Mouse (Mus musculus): Measurements from ENCODE around the gene Amn1. TPM values are rescaled to one million over a fixed set of nuclear protein-coding genes. Genes with fewer than 3 reads are reported as not detected.
"Not testable (repeated sequence)": the region's sequence is repeated elsewhere in the genome, so short reads cannot be mapped to it uniquely, and the experiment has no call there.

The Amn1 gene
- polyA plus RNA-seq (2014; fragmentation: Nextera tagmentation; extraction: Ambion mirVana) = 61.7 and 63.1 TPM in 2 replicates

GRCm38 (mm10) chr6:149188041-149188924, at the start of gene Amn1:
Amn1 (minus strand) TSS chr6:149188712.
- Histone ChIP-seq H3K9ac (ENCODE audit: low read length) (peak within 1 kb of the TSS; percentile 99), H3K36me3 (ENCODE audit: control insufficient read depth, insufficient read depth, low read length) (no peaks in the 10 kb centered on the region), H3K4me3 (ENCODE audit: low read depth, low read length) (peak within 1 kb of the TSS; percentile 84), H3K27ac (ENCODE audit: low read depth, low read length) (peak within 1 kb of the TSS; percentile 95), H3K4me2 (ENCODE audit: low read depth) (peak within 1 kb of the TSS; percentile 65), H3K9me3 (ENCODE audit: control insufficient read depth, low read length) (no peaks in the 10 kb centered on the region), H3K4me1 (ENCODE audit: control insufficient read depth, insufficient read depth, low read length) (peaks cover 5% of the 10 kb centered on the region; the same call in 1 of the 2 replicates), H3K27me3 (ENCODE audit: control insufficient read depth, insufficient read depth, low read length) (no peaks in the 10 kb centered on the region)
- peak; percentile 99 for ATAC-seq (ENCODE audit: insufficient read depth, low FRiP score, low TSS enrichment)
- peak; percentile 95 for DNase-seq (ENCODE audit: low spot score)
- 1% methylated on average over 34 of the region's 34 CpGs for WGBS

GRCm38 (mm10) chr6:149236807-149237206, 48.3 kb upstream of the Amn1 start:
- Histone ChIP-seq H3K4me1 (ENCODE audit: control insufficient read depth, insufficient read depth, low read length) (no peaks in the 10 kb centered on the region), H3K27ac (ENCODE audit: low read depth, low read length) (no peak overlapping the region), H3K9ac (ENCODE audit: low read length) (no peak overlapping the region), H3K4me3 (ENCODE audit: low read depth, low read length) (no peak overlapping the region), H3K4me2 (ENCODE audit: low read depth) (no peak overlapping the region), H3K27me3 (ENCODE audit: control insufficient read depth, insufficient read depth, low read length) (no peaks in the 10 kb centered on the region), H3K36me3 (ENCODE audit: control insufficient read depth, insufficient read depth, low read length) (no peaks in the 10 kb centered on the region), H3K9me3 (ENCODE audit: control insufficient read depth, low read length) (no peaks in the 10 kb centered on the region)
- ATAC-seq (ENCODE audit: insufficient read depth, low FRiP score, low TSS enrichment) (no peak), DNase-seq (ENCODE audit: low spot score) (no peak)
- 74% methylated on average over 2 of the region's 2 CpGs for WGBS

- H3K4me1 ChIP-seq (ENCODE audit: control insufficient read depth, insufficient read depth, low read length) = no peaks in the 10 kb centered on the region
- no peaks in the 10 kb centered on the region for H3K27me3 ChIP-seq (ENCODE audit: control insufficient read depth, insufficient read depth, low read length)
- H3K27ac ChIP-seq (ENCODE audit: low read depth, low read length) = no peak overlapping the region
- ATAC-seq (ENCODE audit: insufficient read depth, low FRiP score, low TSS enrichment) (no peak), DNase-seq (ENCODE audit: low spot score) (no peak)
- WGBS = 88% methylated on average over 3 of the region's 3 CpGs
- no peak overlapping the region for H3K4me3 ChIP-seq (ENCODE audit: low read depth, low read length)
- no peak overlapping the region for H3K9ac ChIP-seq (ENCODE audit: low read length)
- H3K9me3 ChIP-seq (ENCODE audit: control insufficient read depth, low read length) = no peaks in the 10 kb centered on the region
- H3K4me2 ChIP-seq (ENCODE audit: low read depth) = no peak overlapping the region
- no peaks in the 10 kb centered on the region for H3K36me3 ChIP-seq (ENCODE audit: control insufficient read depth, insufficient read depth, low read length)
Observed at GRCm38 (mm10) chr6:149233918-149234317, 45.4 kb upstream of the Amn1 start.

GRCm38 (mm10) chr6:149224751-149225150, 36.2 kb upstream of the Amn1 start:
- Histone ChIP-seq H3K9me3 (ENCODE audit: control insufficient read depth, low read length) (no peaks in the 10 kb centered on the region), H3K27ac (ENCODE audit: low read depth, low read length) (no peak overlapping the region), H3K36me3 (ENCODE audit: control insufficient read depth, insufficient read depth, low read length) (no peaks in the 10 kb centered on the region), H3K4me1 (ENCODE audit: control insufficient read depth, insufficient read depth, low read length) (no peaks in the 10 kb centered on the region), H3K4me3 (ENCODE audit: low read depth, low read length) (no peak overlapping the region), H3K9ac (ENCODE audit: low read length) (no peak overlapping the region), H3K27me3 (ENCODE audit: control insufficient read depth, insufficient read depth, low read length) (no peaks in the 10 kb centered on the region), H3K4me2 (ENCODE audit: low read depth) (no peak overlapping the region)
- WGBS = 86% methylated on average over 4 of the region's 4 CpGs
- ATAC-seq (ENCODE audit: insufficient read depth, low FRiP score, low TSS enrichment) (no peak), DNase-seq (ENCODE audit: low spot score) (no peak)

- H3K9me3 ChIP-seq (ENCODE audit: control insufficient read depth, low read length) = no peaks in the 10 kb centered on the region
- no peaks in the 10 kb centered on the region for H3K36me3 ChIP-seq (ENCODE audit: control insufficient read depth, insufficient read depth, low read length)
- ATAC-seq (ENCODE audit: insufficient read depth, low FRiP score, low TSS enrichment) = no peak
- H3K9ac ChIP-seq (ENCODE audit: low read length) = no peak overlapping the region
- H3K27me3 ChIP-seq (ENCODE audit: control insufficient read depth, insufficient read depth, low read length) = no peaks in the 10 kb centered on the region
- no peak overlapping the region for H3K27ac ChIP-seq (ENCODE audit: low read depth, low read length)
- no peak overlapping the region for H3K4me3 ChIP-seq (ENCODE audit: low read depth, low read length)
- no peak for DNase-seq (ENCODE audit: low spot score)
- no peaks in the 10 kb centered on the region for H3K4me1 ChIP-seq (ENCODE audit: control insufficient read depth, insufficient read depth, low read length)
- H3K4me2 ChIP-seq (ENCODE audit: low read depth) = no peak overlapping the region
Observed at GRCm38 (mm10) chr6:149221296-149221695, 32.8 kb upstream of the Amn1 start.

- no peak overlapping the region for H3K27ac ChIP-seq (ENCODE audit: low read depth, low read length)
- H3K36me3 ChIP-seq (ENCODE audit: control insufficient read depth, insufficient read depth, low read length) = no peaks in the 10 kb centered on the region
- H3K9ac ChIP-seq (ENCODE audit: low read length) = no peak overlapping the region
- H3K4me2 ChIP-seq (ENCODE audit: low read depth) = no peak overlapping the region
- no peak overlapping the region for H3K4me3 ChIP-seq (ENCODE audit: low read depth, low read length)
- ATAC-seq (ENCODE audit: insufficient read depth, low FRiP score, low TSS enrichment) = no peak
- H3K4me1 ChIP-seq (ENCODE audit: control insufficient read depth, insufficient read depth, low read length) = no peaks in the 10 kb centered on the region
- H3K9me3 ChIP-seq (ENCODE audit: control insufficient read depth, low read length) = no peaks in the 10 kb centered on the region
- no peak for DNase-seq (ENCODE audit: low spot score)
- no peaks in the 10 kb centered on the region for H3K27me3 ChIP-seq (ENCODE audit: control insufficient read depth, insufficient read depth, low read length)
Observed at GRCm38 (mm10) chr6:149198572-149198971, 10.1 kb upstream of the Amn1 start.

- H3K36me3 ChIP-seq (ENCODE audit: control insufficient read depth, insufficient read depth, low read length) = no peaks in the 10 kb centered on the region
- H3K9me3 ChIP-seq (ENCODE audit: control insufficient read depth, low read length) = no peaks in the 10 kb centered on the region
- H3K9ac ChIP-seq (ENCODE audit: low read length) = no peak overlapping the region
- H3K4me3 ChIP-seq (ENCODE audit: low read depth, low read length) = no peak overlapping the region
- no peaks in the 10 kb centered on the region for H3K27me3 ChIP-seq (ENCODE audit: control insufficient read depth, insufficient read depth, low read length)
- ATAC-seq (ENCODE audit: insufficient read depth, low FRiP score, low TSS enrichment) (no peak), DNase-seq (ENCODE audit: low spot score) (no peak)
- H3K4me2 ChIP-seq (ENCODE audit: low read depth) = no peak overlapping the region
- no peaks in the 10 kb centered on the region for H3K4me1 ChIP-seq (ENCODE audit: control insufficient read depth, insufficient read depth, low read length)
- H3K27ac ChIP-seq (ENCODE audit: low read depth, low read length) = no peak overlapping the region
- WGBS = 84% methylated on average over 3 of the region's 3 CpGs
Observed at GRCm38 (mm10) chr6:149197116-149197515, 8.6 kb upstream of the Amn1 start.

- H3K4me1 ChIP-seq (ENCODE audit: control insufficient read depth, insufficient read depth, low read length) = no peaks in the 10 kb centered on the region
- 84% methylated on average over 5 of the region's 5 CpGs for WGBS
Observed at GRCm38 (mm10) chr6:149193276-149193905, 4.9 kb upstream of the Amn1 start.

GRCm38 (mm10) chr6:149191951-149192350, 3.4 kb upstream of the Amn1 start:
- not testable (repeated sequence) for H3K4me1 ChIP-seq (ENCODE audit: control insufficient read depth, insufficient read depth, low read length); H3K4me3 ChIP-seq (ENCODE audit: low read depth, low read length); ATAC-seq (ENCODE audit: insufficient read depth, low FRiP score, low TSS enrichment); H3K9ac ChIP-seq (ENCODE audit: low read length); H3K4me2 ChIP-seq (ENCODE audit: low read depth); DNase-seq (ENCODE audit: low spot score); H3K27ac ChIP-seq (ENCODE audit: low read depth, low read length); H3K9me3 ChIP-seq (ENCODE audit: control insufficient read depth, low read length); H3K36me3 ChIP-seq (ENCODE audit: control insufficient read depth, insufficient read depth, low read length); H3K27me3 ChIP-seq (ENCODE audit: control insufficient read depth, insufficient read depth, low read length)
- WGBS = 88% methylated on average over 5 of the region's 5 CpGs

More at GRCm38 (mm10) chr6:149193276-149193905, 4.9 kb upstream of the Amn1 start:
- Histone ChIP-seq H3K27ac (ENCODE audit: low read depth, low read length) (no peak overlapping the region), H3K27me3 (ENCODE audit: control insufficient read depth, insufficient read depth, low read length) (no peaks in the 10 kb centered on the region), H3K4me2 (ENCODE audit: low read depth) (no peak overlapping the region), H3K36me3 (ENCODE audit: control insufficient read depth, insufficient read depth, low read length) (no peaks in the 10 kb centered on the region), H3K9me3 (ENCODE audit: control insufficient read depth, low read length) (no peaks in the 10 kb centered on the region), H3K4me3 (ENCODE audit: low read depth, low read length) (no peak overlapping the region), H3K9ac (ENCODE audit: low read length) (no peak overlapping the region)
- no peak for ATAC-seq (ENCODE audit: insufficient read depth, low FRiP score, low TSS enrichment)
- DNase-seq (ENCODE audit: low spot score) = no peak

All from neural tube, embryonic 11.5 days (tissue).